Mouse (Mus musculus): ENCODE results near the gene Rap1gap.

- TF ChIP-seq CTCF (IDR thresholded peaks at IDR 0.05; ENCODE audit: low read depth, low read length) (peak; percentile 100), EP300 (IDR thresholded peaks at IDR 0.05; ENCODE audit: insufficient read depth, low read depth, low read length) (0 out of 2 replicates have a peak, but pooled peaks have one; percentile 55)
Measured at GRCm38 (mm10) chr4:137724766-137725165, 60.2 kb downstream of the Rap1gap start.

Measured in ES-Bruce4 (cell line).